20 mouse cellular contexts compared by ENCODE assay signal in genomic region chr2:102721859-102722258, GRCm38 (mm10).
"Had no signal": no experiment of that assay in that cellular context is flagged by ENCODE, and none has a peak within 500 bp of the region (broad histone marks: within the 10 kb centered on the region; RNA-seq: fewer than 3 reads in every experiment).

No protein-coding gene starts in this region.

- H3K4me2 ChIP-seq: kidney, embryonic 15.5 days; midbrain, embryonic 12.5 days; midbrain, embryonic 15.5 days; neural tube, embryonic 12.5 days; neural tube, embryonic 15.5 days; stomach, embryonic 15.5 days had no signal

- H3K36me3 ChIP-seq: kidney, embryonic 15.5 days; midbrain, embryonic 12.5 days; midbrain, embryonic 15.5 days; neural tube, embryonic 12.5 days; neural tube, embryonic 15.5 days; stomach, embryonic 15.5 days had no signal

- H3K4me3 ChIP-seq: kidney, embryonic 15.5 days; left cerebral cortex, adult 2 months; midbrain, embryonic 12.5 days; midbrain, embryonic 15.5 days; neural tube, embryonic 12.5 days; neural tube, embryonic 15.5 days; stomach, embryonic 15.5 days had no signal

- DNase-seq: kidney, adult 11 months; kidney, adult 8-10 months; kidney, postnatal 10 days; kidney, postnatal 36 days; layer of hippocampus, postnatal 36 days; lung, adult 2 months; lung, postnatal 14 days; right cerebral cortex, adult 18-20 months; right cerebral cortex, postnatal 25 days; spleen, adult 18-20 months; thymus, postnatal 25 days had no signal

- H3K4me1 ChIP-seq: kidney, embryonic 15.5 days; midbrain, embryonic 12.5 days; midbrain, embryonic 15.5 days; neural tube, embryonic 12.5 days; neural tube, embryonic 15.5 days; stomach, embryonic 15.5 days had no signal

- H3K27ac ChIP-seq: kidney, embryonic 15.5 days; left cerebral cortex, adult 2 months; liver, embryonic 14.5 days; macrophage; midbrain, embryonic 12.5 days; midbrain, embryonic 15.5 days; neural tube, embryonic 12.5 days; neural tube, embryonic 15.5 days; stomach, embryonic 15.5 days had no signal

- H3K27me3 ChIP-seq: kidney, embryonic 15.5 days; midbrain, embryonic 12.5 days; midbrain, embryonic 15.5 days; neural tube, embryonic 12.5 days; neural tube, embryonic 15.5 days; stomach, embryonic 15.5 days had no signal

- H3K9me3 ChIP-seq: kidney, embryonic 15.5 days; midbrain, embryonic 12.5 days; midbrain, embryonic 15.5 days; neural tube, embryonic 12.5 days; neural tube, embryonic 15.5 days; stomach, embryonic 15.5 days had no signal

- H3K9ac ChIP-seq: kidney, embryonic 15.5 days; liver, embryonic 14.5 days; midbrain, embryonic 12.5 days; midbrain, embryonic 15.5 days; neural tube, embryonic 12.5 days; neural tube, embryonic 15.5 days; stomach, embryonic 15.5 days had no signal

- ATAC-seq: midbrain, embryonic 15.5 days had no signal
